Mouse (Mus musculus) gastrocnemius, adult 8-10 months (tissue): Measurements from ENCODE around the gene Phf11d. TPM values are rescaled to one million over a fixed set of nuclear protein-coding genes. Genes with fewer than 3 reads are reported as not detected.
"Not testable (repeated sequence)": the region's sequence is repeated elsewhere in the genome, so short reads cannot be mapped to it uniquely, and the experiment has no call there.

Experiments used
- DNase-seq, 2 experiments: peaks; one replicate each; pipeline ENCODE4 v3.0.0; 2022; ENCODE audit warnings: low spot score in 2 of 2
- total RNA-seq, 4 experiments: library from RNA; stranded (reverse); gene quantifications; 2 replicates each; pipeline ENCODE4 v1.2.4; 2022

Gene Phf11d
- 1 to 10 TPM in 2 of 4 experiments, under 1 TPM in 2; 0.56 to 2.3 (median 1.1) TPM for total RNA-seq

DNA sequence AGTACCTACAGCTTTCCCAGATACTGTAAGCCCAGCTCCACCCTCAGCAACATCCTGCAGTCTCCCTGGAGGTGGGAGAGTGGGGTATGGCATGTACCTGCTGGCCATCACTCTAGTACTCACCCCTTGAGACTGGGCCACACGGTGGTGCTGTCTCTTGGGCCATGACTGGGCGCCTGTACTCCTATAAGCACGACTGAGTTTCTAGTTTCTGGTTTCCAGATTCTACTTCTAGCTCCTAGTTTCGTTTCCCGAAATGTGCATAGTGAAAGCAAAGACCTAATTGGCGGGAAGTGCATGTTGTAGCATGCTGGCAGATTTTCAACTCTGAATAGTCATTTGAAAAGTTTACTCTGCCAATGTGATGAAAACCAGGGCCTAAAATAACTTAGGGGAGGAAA lies at the start of gene Phf11d:
Phf11d (minus strand) TSS at position 227 of the 401 bp plus-strand sequence.
- DNase-seq, result peak; percentile 6 to 16

GRCm38 (mm10) chr14:59414979-59415378 lies 49.7 kb upstream of the Phf11d start:
- not testable (repeated sequence) for DNase-seq

GRCm38 (mm10) chr14:59396999-59397398 lies 31.7 kb upstream of the Phf11d start:
- no peak for DNase-seq

DNA sequence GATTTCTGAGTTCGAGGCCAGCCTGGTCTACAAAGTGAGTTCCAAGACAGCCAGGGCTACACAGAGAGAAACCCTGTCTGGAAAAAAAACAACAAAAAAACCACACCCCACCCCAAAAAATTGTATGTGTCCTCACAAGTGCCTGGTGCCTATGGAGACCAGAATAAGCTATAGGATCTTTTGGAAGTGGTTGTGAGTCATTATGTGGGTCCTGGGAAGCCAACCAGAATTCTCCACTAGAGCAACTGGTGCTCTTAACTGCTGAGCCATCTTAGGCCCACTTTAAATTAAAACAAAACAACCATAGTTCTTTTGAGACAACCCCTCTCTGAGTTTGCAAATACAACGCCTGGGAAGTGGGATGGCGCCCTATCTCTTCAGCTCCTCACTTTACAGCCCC lies 30.0 kb upstream of the Phf11d start, which contains the start of gene Phf11c:
Phf11c (minus strand) TSS at position 101 of the 400 bp plus-strand sequence.
- no peak for DNase-seq

DNA sequence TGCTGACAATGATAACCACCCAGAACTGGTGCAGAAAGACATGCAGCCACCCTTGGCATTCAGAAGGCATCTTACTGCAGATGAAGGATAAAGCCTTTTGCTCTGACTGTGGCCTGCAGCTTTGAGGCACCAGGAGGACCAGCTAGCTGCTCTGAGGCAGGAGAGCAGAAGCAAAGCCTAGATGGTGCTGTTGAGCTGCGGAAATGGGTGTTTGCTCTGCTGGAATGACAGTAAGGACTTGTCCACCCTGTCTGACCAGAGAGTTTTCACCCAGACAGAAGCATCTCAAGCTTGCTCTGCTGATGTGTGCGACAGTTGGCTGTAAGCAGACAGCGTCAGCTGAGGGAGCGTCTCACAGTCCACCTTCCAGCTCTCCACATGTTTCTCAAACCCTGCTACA lies 24.9 kb upstream of the Phf11d start:
- not testable (repeated sequence) for DNase-seq

- no peak for DNase-seq
Observed at GRCm38 (mm10) chr14:59389532-59389931, 24.3 kb upstream of the Phf11d start.

DNA sequence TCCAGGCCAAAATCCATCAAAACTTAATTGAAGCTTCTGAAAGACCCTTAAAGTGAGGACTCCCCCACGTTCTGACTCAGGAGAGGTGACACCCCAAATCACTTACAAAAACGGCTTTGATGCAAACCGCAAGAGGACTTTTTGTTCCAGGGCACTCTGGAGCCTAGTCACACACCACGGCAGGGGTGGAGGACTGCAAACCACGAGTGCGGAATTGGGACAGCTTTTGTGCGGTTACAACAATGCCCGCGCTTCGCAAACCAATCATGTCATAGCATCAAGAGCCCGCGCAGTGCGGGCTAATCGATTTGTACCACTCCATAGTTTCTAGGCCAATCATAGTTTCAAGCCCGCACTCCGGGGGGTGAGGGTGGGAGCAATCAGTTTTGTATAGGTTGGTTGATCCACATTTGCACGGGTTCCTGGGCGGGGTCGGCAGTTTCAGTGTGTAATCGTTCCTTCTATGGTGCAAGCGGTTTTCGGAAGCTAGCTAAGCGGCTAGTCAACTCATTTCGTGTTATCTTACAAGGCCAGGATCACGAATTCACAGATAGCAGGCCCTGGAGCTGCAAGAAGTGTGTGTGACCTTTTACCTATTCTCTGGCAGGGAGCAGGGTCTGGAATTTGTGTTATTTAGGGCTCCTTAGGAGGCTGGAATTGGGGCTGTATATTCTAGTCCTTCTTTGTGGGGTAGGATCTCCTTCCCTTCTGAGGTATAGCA lies 5.2 kb upstream of the Phf11d start:
- DNase-seq, result no peak

DNA sequence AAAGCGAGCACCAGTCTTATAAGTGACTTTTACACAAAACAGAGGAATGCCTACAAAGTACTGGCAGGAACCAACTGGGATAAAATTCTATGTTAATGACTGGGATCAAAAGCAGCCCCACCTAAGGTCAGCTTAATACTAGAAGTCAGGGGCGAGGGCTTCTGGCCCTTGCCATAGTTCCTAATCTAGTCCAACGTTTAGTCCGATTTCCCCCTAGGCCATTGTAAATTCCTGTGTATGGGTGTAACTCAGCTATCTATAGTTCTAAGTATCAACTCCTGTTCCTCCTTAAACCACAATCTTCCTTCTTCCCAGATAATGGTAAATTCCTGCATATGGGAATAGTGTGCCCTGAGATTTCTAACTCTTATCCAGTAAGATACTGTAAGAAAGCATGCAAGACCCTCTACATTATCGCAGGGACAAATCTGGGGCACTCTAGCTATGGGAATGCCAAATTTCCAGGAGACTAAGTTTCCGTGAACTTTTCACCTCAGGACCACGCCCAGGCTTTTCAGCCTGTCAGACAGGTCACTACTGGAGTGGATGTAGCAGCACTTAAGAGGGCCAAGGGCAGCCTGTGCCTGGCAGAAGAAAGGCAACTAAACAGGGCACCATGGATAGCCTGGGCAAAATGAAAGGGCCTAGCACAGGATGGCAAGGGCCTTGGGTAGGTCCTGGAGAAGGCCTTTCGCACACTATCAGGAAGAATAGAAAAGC lies 1.3 kb upstream of the Phf11d start:
- DNase-seq, result no peak

- not testable (repeated sequence) for DNase-seq
Observed at GRCm38 (mm10) chr14:59341189-59341588, 24.1 kb downstream of the Phf11d start, which contains the start of gene Phf11b. Gene Phf11b, minus strand, starts transcription at chr14:59341351.

- DNase-seq, result no peak
Observed at GRCm38 (mm10) chr14:59339541-59339940, 25.7 kb downstream of the Phf11d start.

GRCm38 (mm10) chr14:59336056-59336455 lies 29.2 kb downstream of the Phf11d start:
- not testable (repeated sequence) for DNase-seq

DNA sequence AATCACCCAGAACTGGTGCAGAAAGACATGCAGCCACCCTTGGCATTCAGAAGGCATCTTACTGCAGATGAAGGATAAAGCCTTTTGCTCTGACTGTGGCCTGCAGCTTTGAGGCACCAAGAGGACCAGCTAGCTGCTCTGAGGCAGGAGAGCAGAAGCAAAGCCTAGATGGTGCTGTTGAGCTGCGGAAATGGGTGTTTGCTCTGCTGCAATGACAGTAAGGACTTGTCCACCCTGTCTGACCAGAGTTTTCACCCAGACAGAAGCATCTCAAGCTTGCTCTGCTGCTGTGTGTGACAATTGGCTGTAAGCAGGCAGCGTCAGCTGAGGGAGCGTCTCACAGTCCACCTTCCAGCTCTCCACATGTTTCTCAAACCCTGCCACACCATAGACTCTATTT lies 34.8 kb downstream of the Phf11d start:
- DNase-seq, result not testable (repeated sequence)

GRCm38 (mm10) chr14:59319970-59320369 lies 45.3 kb downstream of the Phf11d start:
- DNase-seq, result not testable (repeated sequence)

- DNase-seq, result not testable (repeated sequence)
Observed at GRCm38 (mm10) chr14:59319036-59319435, 46.2 kb downstream of the Phf11d start.

Other genes starting within 250 kb of the Phf11d start
- not detected for gene 1700129C05Rik, start 222.6 kb downstream of the Phf11d start, total RNA-seq
- gene Gm5142, start 186.7 kb downstream of the Phf11d start, total RNA-seq, result not detected
- 10 to 100 TPM; 11.0 to 14.5 (median 13.9) TPM for gene Rcbtb1, start 164.3 kb downstream of the Phf11d start, total RNA-seq
- not detected for gene Gm6904, start 105.3 kb downstream of the Phf11d start, total RNA-seq
- gene Phf11a, start 67.9 kb downstream of the Phf11d start, total RNA-seq, result not detected
- not detected for gene Phf11b, start 24.1 kb downstream of the Phf11d start, total RNA-seq
- under 1 TPM in 3 of 4 experiments, not detected in 1; 0.15 to 0.36 (median 0.36) TPM for gene Phf11c, start 29.9 kb upstream of the Phf11d start, total RNA-seq
- 1 to 10 TPM; 2.8 to 5.3 (median 4.4) TPM for gene Setdb2, start 75.4 kb upstream of the Phf11d start, total RNA-seq
- gene Cab39l, start 75.5 kb upstream of the Phf11d start, total RNA-seq, result 10 to 100 TPM; 20.9 to 26.5 (median 22.3) TPM
- gene Cdadc1, start 232.5 kb upstream of the Phf11d start, total RNA-seq, result 10 to 100 TPM; 30.2 to 37.7 (median 31.2) TPM